Mouse (Mus musculus): ENCODE results near the gene Tent4a.
"Not testable (repeated sequence)": the region's sequence is repeated elsewhere in the genome, so short reads cannot be mapped to it uniquely, and the experiment has no call there.

Gene Tent4a

DNA sequence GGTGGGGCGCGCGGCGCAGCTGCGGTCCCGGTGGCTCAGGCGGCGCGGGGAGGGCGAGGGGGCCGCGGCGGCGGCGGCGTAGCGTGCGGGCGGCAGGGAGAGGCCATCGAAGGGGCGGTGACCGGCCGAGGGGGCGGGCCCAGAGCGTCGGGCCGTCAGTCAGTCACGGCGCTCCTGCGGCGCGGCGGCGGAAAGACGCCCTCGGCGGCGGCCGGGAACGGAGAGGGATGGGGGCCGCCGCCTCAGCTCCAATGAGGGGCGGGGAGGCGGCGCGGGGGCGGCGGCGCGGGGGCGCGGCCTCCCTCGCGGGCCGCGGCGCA, at the start of gene Tent4a:
Gene Tent4a (minus strand): TSS at position 284 of the 320 bp plus-strand sequence.
- no peak for DNase-seq (ENCODE audit: low spot score in 2 of 2)

DNA sequence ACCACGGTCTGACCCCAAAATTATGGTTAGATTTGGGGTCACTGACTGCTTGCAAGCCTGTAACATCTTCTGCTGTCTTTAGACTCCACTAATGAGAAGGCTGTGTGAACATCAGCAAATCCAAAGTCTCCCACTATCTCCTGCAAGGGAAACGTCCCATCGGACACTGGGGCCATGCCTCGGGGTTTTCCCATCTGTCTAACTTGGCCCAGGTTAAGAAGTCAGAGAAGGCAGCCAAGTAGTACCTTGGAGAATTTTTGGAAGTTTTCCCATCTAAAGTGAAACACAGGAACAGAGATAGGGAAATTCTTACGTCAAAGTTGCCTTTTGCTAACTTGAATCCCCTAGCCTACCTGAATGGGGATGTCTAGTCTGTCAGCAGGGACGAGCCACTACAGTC, 49.2 kb upstream of the Tent4a start:
- no peak for DNase-seq (ENCODE audit: low spot score in 2 of 2)

DNA sequence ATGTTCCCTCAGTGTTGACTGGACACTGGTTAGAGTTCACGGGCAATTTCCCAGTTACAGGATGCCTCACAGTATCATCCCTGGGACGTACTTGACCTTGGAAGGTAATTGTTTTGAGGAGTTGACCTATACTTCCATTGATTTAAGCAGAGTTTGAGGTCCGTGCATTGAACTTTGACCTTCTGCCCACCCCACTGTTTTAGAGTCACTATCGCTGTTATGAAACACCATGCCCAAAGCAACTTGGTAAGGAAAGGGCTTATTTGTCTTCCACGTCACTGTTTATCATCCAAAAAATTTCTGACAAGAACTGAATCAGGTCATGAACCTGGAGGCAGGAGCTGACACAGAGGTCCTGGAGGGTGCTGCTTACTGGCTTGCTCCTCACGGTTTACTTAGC, 48.0 kb upstream of the Tent4a start:
- DNase-seq (ENCODE audit: low spot score in 2 of 2), result no peak

DNA sequence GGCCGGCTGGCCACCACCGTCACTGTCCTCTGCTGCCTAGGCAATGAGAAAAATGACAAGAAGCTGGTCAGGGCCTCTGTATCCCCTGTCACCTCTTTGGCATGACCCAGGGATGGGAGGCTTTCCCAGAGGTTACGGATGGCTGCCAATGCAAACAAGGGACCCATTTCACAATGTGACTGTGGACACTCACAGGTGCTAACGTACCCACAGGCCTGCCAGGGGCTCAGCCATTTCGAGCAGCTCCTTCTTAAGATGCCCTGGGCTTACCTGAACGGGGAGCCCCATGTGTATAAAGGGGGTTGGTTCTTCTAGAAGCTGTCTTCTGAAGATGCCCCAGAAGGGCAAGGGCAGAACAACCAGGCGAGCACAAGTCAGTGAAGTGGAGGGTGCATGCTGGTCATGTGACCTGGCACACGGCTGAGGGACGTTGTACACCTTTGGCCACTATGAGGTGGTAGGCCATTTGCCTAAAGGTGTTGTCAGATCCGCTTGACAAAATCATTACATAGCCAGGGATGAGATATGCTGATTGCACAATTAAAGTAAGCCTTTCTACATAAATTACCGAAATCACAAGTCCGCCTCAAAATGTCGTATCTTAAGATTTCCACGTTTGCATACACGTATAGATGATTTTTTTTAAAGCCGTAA, 42.9 kb upstream of the Tent4a start:
- DNase-seq (ENCODE audit: low spot score in 2 of 2), result no peak

DNA sequence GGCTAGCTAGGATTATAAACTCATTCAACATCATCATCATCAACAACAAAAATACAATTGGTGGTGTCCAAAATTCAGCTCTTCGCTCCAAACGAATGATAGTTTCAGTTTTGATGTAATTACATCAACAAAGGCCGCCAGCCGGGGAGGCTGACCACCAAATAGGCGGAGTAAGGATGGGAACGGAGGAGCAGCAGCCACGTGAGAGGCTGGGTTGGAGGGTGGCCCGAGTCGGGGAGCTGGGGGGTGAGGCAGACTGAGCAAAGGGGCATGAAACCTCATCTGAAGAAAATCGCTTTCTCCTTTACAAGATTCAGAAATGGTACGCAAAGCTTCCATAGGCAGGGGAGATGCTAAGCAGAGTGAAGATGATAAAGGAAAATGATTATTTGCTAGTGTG, 42.3 kb upstream of the Tent4a start:
- DNase-seq (ENCODE audit: low spot score in 2 of 2), result peak in 1 of 2 experiments; percentile 26

DNA sequence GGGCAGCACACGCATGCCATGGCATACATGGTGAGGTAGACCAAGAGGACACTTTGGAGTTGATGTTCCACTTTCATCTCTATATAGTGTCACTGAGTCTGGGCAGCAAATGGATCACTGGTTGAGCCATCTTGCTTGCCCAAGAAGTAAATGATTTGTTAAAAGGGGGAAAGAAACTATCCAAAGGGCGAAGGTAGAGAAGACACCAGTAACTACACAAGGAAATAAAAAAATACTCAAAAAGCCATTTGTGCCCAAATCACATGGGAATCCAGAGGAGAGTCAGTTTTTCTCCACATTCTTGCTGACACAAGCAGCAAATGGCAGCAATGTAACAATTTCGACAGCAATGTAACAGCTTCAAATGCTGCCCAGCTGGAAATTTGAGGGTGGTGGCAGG, 38.2 kb upstream of the Tent4a start:
- DNase-seq (ENCODE audit: low spot score in 2 of 2), result no peak

DNA sequence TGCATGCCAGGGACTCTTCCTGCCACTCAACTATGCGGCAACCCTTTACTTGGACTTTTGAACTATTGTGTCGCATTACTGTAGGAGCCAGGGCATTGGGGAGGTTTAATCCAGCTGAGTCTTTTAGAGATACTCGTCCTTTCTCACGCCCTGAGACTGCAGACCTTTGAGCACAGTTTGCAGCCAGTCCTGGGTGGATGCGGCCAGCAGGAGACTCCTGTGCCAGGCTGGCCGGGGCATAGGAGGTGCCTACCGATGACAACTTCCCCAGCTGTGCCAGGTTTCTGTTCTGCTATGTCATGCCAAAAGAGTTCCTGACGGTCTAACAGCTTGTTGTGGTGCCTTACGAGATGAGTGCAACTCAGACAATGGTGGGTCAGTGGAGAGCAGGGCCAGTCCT, 34.8 kb upstream of the Tent4a start:
- no peak for DNase-seq (ENCODE audit: low spot score in 2 of 2)

DNA sequence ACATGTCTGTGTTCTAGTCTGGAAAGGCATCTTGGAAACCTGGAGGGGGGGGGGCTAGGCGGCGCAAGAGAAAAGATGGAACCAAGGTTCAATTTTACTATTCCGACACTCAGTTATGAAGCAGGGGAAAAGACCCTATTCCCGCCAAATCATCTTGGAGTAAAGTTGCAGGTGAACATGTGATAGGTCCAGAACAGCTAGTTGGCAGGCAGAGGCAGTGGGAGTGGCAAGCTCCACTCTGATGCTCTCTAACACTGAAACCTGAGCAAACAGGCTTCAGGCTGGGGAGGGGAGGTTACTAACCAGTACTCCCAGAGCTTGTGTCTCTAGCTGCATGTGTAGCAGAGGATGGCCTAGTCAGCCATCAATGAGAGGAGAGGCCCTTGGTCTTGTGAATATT, 31.0 kb upstream of the Tent4a start:
- DNase-seq (ENCODE audit: low spot score in 2 of 2), result not testable (repeated sequence)

DNA sequence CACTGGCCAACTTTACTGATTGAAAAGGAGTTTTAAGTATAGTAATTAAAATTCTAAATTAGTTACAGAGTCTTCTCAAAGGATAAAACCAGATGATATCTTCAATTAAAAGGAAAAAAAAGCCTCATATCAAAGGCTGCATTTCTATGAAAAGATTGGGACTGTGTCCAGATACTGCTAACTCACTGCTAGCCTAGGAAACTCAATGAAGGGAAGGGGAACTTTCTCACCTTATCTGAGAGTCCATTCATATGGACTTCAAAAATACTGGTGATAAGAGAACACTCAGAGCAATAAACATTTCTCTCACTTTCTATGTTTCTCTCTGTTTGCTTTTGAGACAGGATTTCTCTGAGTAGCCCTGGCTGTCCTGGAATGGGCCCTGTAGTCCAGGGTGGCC, 30.2 kb upstream of the Tent4a start:
- no peak for DNase-seq (ENCODE audit: low spot score in 2 of 2)

DNA sequence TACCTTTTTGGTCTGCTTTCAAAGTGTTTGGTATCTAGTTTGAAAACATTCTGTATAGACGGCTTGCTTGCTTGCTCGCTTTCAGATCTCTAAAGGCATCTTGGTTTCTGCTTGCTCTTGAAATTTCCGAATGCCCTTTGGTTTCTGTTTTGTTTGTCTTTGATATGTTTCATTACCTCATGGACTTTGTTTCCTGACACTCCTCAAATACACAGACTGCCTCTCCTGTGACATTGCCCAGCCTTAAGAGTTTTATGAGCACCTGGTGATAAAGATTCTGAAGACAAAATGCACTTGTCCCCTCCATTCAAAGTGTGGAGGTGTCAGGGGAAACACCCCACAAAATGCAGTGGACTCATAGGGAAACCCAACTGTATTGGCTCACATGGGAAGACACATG, 29.5 kb upstream of the Tent4a start:
- DNase-seq (ENCODE audit: low spot score in 2 of 2), result no peak

DNA sequence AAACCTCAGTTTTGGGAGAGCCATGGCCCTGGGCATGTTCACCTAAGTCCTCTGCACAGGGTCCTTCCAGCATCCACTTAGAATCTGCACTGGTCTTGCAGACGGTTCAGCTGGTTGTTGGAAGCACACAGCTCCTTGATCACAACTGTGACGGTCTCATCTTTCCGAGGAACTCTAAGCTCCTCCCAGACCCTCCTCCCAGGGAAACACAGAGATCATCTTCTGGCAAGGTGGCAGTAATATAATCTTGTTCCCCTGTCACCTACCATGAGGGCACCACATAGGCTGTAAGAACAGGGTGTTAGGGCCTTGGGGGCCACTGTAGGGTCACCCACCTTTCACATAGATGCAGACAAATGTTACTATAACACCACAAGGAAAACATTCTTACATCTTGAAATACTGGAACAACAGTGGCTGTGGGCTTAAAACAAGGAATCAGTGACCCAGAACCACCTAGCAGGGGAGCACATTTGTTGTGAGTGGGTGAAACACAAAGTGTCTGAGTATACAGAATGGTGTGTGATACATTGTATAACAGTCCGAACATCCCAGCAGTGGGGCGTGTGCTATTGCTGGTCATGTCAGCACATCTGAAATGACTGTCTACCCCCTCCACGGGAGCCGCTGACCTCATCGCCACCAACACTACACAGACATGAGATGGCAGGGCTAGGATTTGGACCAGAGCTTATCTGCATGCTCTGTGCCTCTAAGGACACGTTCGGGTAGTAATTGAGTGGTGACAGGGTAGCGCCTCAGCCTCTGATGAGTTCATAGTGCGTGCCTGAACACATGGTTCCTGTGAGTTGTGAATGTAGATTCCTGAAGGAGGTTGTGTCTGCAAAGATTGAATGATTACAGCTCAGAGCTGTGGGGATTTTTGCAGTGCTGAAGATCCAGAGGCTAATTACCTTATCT, 28.5 kb upstream of the Tent4a start:
- DNase-seq (ENCODE audit: low spot score in 2 of 2), result no peak

DNA sequence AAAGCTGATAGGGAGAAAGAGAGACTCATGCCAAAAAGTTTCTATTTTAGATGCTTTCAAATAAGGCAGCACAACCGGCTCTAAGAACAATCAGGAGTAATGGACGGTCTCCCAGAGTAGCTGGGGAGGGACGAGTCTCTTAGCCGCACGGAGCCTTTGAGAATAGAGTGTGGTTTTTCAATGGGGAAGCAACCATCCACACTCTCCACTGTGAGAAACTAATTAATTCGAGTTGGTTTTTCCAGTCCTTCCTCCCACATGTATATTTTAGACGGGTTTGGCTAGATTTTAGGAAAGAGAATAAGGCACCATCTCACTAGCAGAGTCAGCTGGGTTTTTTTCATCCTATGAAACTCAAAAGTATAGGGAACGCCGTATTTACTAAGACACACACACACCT, 27.6 kb upstream of the Tent4a start:
- DNase-seq (ENCODE audit: low spot score in 2 of 2), result no peak

DNA sequence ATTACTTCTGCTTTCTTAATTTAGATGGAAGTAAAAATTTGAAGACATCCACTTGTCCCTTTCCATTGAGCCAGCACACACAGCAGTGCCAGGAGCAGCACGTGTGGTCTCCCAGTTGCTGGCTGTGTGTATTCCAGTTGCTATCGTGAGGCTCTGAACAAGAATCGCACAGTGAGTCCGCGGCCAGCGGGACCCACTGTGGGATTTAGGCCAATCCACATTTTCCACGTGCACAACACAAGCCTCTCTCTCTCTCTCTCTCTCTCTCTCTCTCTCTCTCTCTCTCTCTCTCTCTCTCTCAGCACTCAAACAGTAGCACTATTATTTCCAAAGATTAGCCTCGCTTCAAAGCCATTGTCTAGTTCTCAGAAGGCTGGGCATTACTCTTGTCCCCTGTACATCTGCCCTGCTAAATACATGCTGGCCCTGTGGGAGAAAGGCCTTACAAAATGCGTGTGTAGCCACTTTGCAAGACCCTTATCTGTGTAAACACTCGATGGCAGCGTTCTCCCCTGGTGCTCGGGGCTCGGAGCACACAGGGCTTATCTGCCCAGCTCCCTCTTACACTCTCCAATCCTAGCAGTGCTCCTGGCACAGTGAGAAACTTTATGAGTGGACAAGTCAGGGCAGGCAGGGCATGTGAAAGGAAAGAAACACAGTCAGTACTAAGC, 25.0 kb upstream of the Tent4a start:
- no peak for DNase-seq (ENCODE audit: low spot score in 2 of 2)

DNA sequence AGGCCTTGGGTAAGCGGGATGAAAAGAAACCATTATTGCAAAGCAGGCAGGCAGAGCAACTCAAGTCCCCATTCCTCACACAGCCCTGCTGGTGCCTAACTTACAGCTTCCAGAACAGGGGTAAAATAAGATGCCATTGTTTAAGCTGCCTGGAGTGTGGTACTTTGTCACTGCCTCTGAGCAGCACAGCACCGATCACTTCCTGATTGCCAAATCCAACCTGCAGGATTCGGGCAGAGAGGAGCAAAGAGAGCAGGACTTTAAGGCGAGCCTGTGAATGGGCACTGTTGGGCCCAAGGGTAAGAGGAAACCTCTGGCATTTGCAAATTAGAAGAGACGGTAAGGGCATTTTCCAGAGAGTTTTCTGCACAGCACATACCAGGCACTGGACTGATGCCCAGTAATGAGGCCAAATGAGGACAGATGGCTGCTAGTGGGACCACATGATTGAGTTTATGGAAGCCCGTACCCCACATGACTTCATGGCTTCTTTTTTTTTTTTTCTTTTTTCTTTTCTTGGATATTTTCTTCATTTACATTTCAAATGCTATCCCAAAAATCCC, 23.8 kb upstream of the Tent4a start:
- peak in 1 of 2 experiments; percentile 39 for DNase-seq (ENCODE audit: low spot score in 2 of 2)

DNA sequence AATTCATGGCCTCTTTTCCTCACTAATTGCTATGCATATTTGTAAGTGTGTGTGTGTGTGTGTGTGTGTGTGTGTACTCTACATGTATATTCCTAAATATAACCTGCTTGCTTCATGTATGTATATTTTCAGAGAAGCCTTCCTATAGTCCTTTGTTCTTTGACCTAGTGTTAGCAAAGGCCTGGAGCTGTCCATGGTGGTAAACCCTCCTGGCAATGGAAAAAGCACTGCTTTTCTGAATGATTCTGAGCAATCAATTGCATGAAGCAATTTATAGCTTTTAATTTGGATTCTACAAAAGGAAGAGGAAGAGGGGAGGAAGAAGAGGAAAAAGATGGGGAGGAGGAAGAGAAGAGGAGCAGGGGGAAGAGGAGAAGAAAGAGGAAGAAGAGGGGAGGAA, 22.3 kb upstream of the Tent4a start:
- no peak for DNase-seq (ENCODE audit: low spot score in 2 of 2)

DNA sequence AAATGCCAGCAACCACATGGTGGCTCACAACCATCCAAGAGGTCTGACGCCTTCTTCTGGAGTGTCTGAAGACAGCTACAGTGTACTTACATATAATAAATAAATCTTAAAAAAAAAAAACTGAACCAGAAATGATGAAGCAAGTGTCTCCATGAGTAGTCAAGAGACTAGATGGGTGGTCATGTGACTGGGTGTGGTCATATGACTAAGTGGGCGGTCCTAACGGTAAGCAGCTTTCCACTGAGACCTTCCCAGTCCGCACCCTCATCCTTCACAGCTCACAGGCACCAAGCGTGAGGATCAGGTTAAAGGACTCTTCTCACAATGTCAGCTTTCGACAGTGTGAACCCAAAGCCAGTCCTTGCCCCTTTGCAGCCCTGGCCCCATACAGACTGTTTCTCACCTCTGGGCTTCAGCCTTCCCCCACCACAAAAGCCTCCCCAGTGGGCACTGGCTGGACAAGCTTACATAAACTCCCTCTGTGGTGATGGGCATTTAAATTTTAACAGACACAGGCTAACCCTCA, 21.6 kb upstream of the Tent4a start:
- DNase-seq (ENCODE audit: low spot score in 2 of 2), result no peak

DNA sequence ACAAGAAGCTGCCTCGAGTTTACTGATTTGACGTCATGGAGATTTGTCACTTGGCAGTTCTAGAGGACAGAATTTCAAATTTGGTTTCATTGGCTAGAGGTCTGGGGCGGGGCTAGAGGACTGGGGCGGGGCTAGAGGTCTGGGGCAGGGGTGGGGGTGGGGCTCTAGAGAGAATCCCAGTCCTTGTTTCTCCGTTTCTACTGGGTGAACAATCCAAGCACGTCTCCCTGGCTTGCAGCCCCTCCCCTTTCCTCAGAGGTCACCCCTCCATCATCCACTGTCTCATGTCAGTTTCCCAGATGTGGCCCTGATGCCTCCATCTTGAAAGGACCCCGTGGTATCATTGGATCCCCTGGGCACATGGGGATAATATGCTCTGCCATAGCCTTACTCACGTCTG, 20.6 kb upstream of the Tent4a start:
- no peak for DNase-seq (ENCODE audit: low spot score in 2 of 2)

DNA sequence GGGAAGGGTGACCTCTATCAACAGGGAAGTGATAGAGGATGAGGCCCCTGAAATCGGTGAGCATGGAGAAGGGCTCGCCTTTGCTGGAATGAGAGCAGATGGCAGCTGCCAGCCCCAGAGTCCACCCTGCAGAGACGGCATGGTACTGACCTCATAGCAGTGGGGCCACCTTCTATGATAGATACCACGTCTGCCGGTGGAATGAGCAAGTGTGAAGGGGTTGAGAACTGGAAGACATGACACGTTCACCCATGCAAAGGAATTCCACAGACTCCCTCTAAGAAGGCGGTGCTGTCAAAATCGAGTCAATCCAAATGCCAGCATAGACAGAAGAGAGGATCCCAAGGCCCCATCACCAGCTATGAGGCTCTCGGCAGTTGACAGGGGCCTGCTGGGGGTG, 19.8 kb upstream of the Tent4a start:
- DNase-seq (ENCODE audit: low spot score in 2 of 2), result no peak

DNA sequence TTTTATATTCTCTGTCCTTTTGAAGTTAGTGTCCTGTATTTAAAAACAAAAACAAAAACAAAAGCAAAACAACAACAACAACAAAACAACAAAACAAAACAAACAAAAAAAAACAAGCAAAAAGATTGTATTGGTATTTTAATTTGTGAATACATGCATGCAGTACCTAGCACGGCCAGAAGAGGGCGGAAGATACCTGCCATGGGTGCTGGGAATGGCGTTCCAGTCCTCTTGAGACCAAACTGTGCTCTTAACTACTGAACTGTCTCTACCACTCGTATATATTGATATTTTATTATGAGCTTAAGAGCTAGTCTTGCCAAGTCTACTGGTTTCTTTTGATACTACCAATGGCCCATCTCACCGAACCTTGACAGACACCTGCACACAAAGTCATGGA, 18.6 kb upstream of the Tent4a start:
- peak in 1 of 2 experiments; percentile 39 for DNase-seq (ENCODE audit: low spot score in 2 of 2)

DNA sequence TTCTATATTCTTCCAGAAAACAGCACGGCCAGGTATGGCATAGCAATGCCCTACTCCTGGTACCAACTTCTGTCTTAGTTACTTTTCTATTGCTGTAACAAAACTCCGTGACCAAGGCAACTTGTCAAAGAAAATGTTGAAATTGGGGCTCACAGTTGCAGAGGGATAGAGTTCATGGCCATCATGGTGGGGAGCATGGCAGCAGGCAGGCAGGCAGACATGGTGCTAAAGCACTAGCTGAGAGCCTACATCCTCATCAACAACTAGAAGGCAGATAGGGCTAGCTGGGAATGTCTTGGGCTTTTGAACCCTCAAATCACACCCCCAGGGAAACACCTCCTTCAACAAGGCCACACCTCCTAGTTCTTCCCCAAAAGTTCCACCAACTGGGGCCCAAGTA, 16.4 kb upstream of the Tent4a start:
- DNase-seq (ENCODE audit: low spot score in 2 of 2), result no peak

DNA sequence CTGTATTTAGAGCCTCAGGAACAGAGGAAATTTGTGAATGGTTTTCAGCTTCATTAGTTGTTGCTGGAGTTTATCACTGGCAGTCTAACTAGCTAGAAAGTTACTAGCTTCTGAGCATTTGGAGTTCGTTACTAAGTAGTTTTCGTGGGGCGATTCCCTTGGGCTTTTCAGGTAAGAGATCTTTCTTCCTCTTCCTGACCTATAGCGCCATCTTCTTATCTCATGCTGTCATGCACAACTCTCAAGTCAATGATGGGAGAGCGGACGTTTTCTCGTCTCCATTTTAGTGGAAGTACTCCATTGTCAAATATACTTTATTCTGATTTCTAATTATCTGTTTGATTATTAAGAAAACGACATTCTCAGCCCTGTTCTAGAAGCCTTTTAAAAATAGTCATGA, 15.6 kb upstream of the Tent4a start:
- no peak for DNase-seq (ENCODE audit: low spot score in 2 of 2)

DNA sequence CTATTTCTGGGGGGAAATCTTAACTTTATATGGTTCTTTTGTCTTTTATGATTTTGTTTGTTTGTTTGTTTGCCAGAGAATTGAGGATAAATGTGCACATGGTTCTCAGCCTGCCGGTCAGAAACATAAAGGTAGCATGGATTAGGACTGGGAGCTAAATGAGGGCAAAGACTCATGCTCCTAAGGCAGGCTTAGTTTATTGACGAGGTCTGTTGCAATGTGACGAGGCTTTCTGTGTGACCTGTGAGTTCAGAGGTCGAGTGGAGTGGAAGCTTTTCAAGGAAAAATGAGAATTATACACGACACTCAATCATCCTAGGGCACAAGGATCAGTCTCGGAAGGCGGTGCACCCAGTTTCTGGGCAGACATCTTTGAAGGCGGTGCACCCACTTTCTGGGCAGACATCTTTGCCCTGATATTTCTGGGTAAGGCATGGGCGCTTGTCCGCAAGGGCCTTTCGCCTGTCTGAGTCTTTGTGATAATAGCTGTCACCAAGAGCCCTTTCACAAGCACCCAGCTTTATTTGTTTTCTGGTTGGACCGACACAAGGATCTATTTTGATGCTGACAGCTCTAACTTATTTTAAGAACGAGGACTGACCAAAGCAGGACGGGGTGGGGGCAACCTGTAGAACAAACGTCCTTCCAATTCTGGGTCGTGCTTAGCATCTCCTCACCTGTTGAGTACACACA, 13.2 kb upstream of the Tent4a start:
- no peak for DNase-seq (ENCODE audit: low spot score in 2 of 2)
